Mouse (Mus musculus): Measurements from ENCODE around the gene Nrip3. TPM values are rescaled to one million over a fixed set of nuclear protein-coding genes. Genes with fewer than 3 reads are reported as not detected.

The Nrip3 gene
- polyA plus RNA-seq, 1 experiment from 2014 or later = 0.67 TPM

- DNase-seq (peak; percentile 27), ATAC-seq (ENCODE audit: low read depth) (peak; percentile 95)
- peak overlapping the region; percentile 45 for H3K4me2 ChIP-seq
- peak overlapping the region; percentile 69 for H3K27ac ChIP-seq
- H3K9me3 ChIP-seq (replicated peaks) = no peaks in the 10 kb centered on the region
- H3K4me3 ChIP-seq (replicated peaks) = no peak overlapping the region
- no peaks in the 10 kb centered on the region for H3K27me3 ChIP-seq
- whole genome bisulfite sequencing (ENCODE audit: insufficient replicate concordance) = 51% methylated on average over 7 of the region's 7 CpGs
- no peaks in the 10 kb centered on the region for H3K36me3 ChIP-seq
- peaks cover 33% of the 10 kb centered on the region for H3K4me1 ChIP-seq (replicated peaks)
- 0 out of 2 replicates have a peak overlapping the region, but pooled peaks have one; percentile 26 for H3K9ac ChIP-seq
These were observed 14.1 kb downstream of the Nrip3 start for GRCm38 (mm10) chr7:109767575-109768350.

GRCm38 (mm10) chr7:109764009-109764408 lies 17.8 kb downstream of the Nrip3 start:
- Histone ChIP-seq H3K27ac (no peak overlapping the region), H3K4me1 (replicated peaks) (peaks cover 33% of the 10 kb centered on the region), H3K4me3 (replicated peaks) (no peak overlapping the region), H3K36me3 (no peaks in the 10 kb centered on the region), H3K9ac (no peak overlapping the region), H3K9me3 (replicated peaks) (no peaks in the 10 kb centered on the region), H3K4me2 (no peak overlapping the region), H3K27me3 (no peaks in the 10 kb centered on the region)
- WGBS (ENCODE audit: insufficient replicate concordance) = 67% methylated on average over 2 of the region's 2 CpGs
- DNase-seq = no peak
- ATAC-seq (ENCODE audit: low read depth) = no peak

- Histone ChIP-seq H3K9me3 (replicated peaks) (no peaks in the 10 kb centered on the region), H3K4me1 (replicated peaks) (peaks cover 33% of the 10 kb centered on the region), H3K27me3 (no peaks in the 10 kb centered on the region), H3K9ac (no peak overlapping the region), H3K27ac (no peak overlapping the region), H3K4me3 (replicated peaks) (no peak overlapping the region), H3K4me2 (no peak overlapping the region), H3K36me3 (no peaks in the 10 kb centered on the region)
- 79% methylated on average over 3 of the region's 3 CpGs for WGBS (ENCODE audit: insufficient replicate concordance)
- DNase-seq (no peak), ATAC-seq (ENCODE audit: low read depth) (no peak)
These were observed 25.5 kb downstream of the Nrip3 start for GRCm38 (mm10) chr7:109756291-109756690.

GRCm38 (mm10) chr7:109754034-109754433 lies 27.8 kb downstream of the Nrip3 start:
- 80% methylated on average over 8 of the region's 8 CpGs for WGBS (ENCODE audit: insufficient replicate concordance)
- Histone ChIP-seq H3K27me3 (no peaks in the 10 kb centered on the region), H3K27ac (no peak overlapping the region), H3K4me1 (replicated peaks) (peaks cover 44% of the 10 kb centered on the region), H3K36me3 (0 out of 2 replicates have a peak, but pooled peaks cover 3% of the 10 kb centered on the region), H3K9ac (no peak overlapping the region), H3K4me2 (no peak overlapping the region), H3K4me3 (replicated peaks) (no peak overlapping the region), H3K9me3 (replicated peaks) (no peaks in the 10 kb centered on the region)
- ATAC-seq (ENCODE audit: low read depth) (no peak), DNase-seq (no peak)

GRCm38 (mm10) chr7:109752008-109752925 lies 29.6 kb downstream of the Nrip3 start, which contains the start of gene Tmem9b:
Gene Tmem9b, minus strand, starts transcription at chr7:109752875.
- H3K4me3 ChIP-seq (replicated peaks) = peak within 1 kb of the TSS; percentile 76
- peaks cover 44% of the 10 kb centered on the region for H3K4me1 ChIP-seq (replicated peaks)
- WGBS (ENCODE audit: insufficient replicate concordance) = under 1% methylated on average over 73 of the region's 74 CpGs
- peak; percentile 70 for DNase-seq
- peak within 1 kb of the TSS; percentile 87 for H3K9ac ChIP-seq
- no peaks in the 10 kb centered on the region for H3K9me3 ChIP-seq (replicated peaks)
- peak; percentile 90 for ATAC-seq (ENCODE audit: low read depth)
- peak within 1 kb of the TSS; percentile 78 for H3K27ac ChIP-seq
- H3K4me2 ChIP-seq = peak within 1 kb of the TSS; percentile 92
- 0 out of 2 replicates have a peak, but pooled peaks cover 7% of the 10 kb centered on the region for H3K36me3 ChIP-seq
- H3K27me3 ChIP-seq = no peaks in the 10 kb centered on the region

GRCm38 (mm10) chr7:109751427-109752007 lies 30.3 kb downstream of the Nrip3 start:
- peak overlapping the region; percentile 78 for H3K27ac ChIP-seq
- H3K9me3 ChIP-seq (replicated peaks) = no peaks in the 10 kb centered on the region
- 0 out of 2 replicates have a peak, but pooled peaks cover 9% of the 10 kb centered on the region for H3K36me3 ChIP-seq
- ATAC-seq (ENCODE audit: low read depth) (peak; percentile 29), DNase-seq (no peak)
- H3K4me2 ChIP-seq = peak overlapping the region; percentile 92
- H3K4me1 ChIP-seq (replicated peaks) = peaks cover 44% of the 10 kb centered on the region
- no peaks in the 10 kb centered on the region for H3K27me3 ChIP-seq
- WGBS (ENCODE audit: insufficient replicate concordance) = 2% methylated on average over 13 of the region's 13 CpGs
- H3K9ac ChIP-seq = peak overlapping the region; percentile 87
- H3K4me3 ChIP-seq (replicated peaks) = peak overlapping the region; percentile 76

- Histone ChIP-seq H3K27ac (no peak overlapping the region), H3K4me1 (replicated peaks) (peaks cover 18% of the 10 kb centered on the region), H3K36me3 (peaks cover 39% of the 10 kb centered on the region), H3K9me3 (replicated peaks) (no peaks in the 10 kb centered on the region), H3K4me3 (replicated peaks) (no peak overlapping the region), H3K4me2 (no peak overlapping the region), H3K27me3 (no peaks in the 10 kb centered on the region), H3K9ac (no peak overlapping the region)
- WGBS (ENCODE audit: insufficient replicate concordance) = 70% methylated on average over 1 of the region's 1 CpGs
- no peak for DNase-seq
- no peak for ATAC-seq (ENCODE audit: low read depth)
These were observed 34.1 kb downstream of the Nrip3 start for GRCm38 (mm10) chr7:109747747-109748146.

- H3K4me1 ChIP-seq (replicated peaks) = no peaks in the 10 kb centered on the region
- no peak for ATAC-seq (ENCODE audit: low read depth)
- no peaks in the 10 kb centered on the region for H3K9me3 ChIP-seq (replicated peaks)
- H3K9ac ChIP-seq = no peak overlapping the region
- no peak for DNase-seq
- peaks cover 55% of the 10 kb centered on the region for H3K36me3 ChIP-seq
- no peak overlapping the region for H3K4me3 ChIP-seq (replicated peaks)
- H3K4me2 ChIP-seq = no peak overlapping the region
- 80% methylated on average over 4 of the region's 4 CpGs for WGBS (ENCODE audit: insufficient replicate concordance)
- no peaks in the 10 kb centered on the region for H3K27me3 ChIP-seq
- no peak overlapping the region for H3K27ac ChIP-seq
These were observed 40.1 kb downstream of the Nrip3 start for GRCm38 (mm10) chr7:109741703-109742102.

- no peak overlapping the region for H3K4me2 ChIP-seq
- no peak overlapping the region for H3K4me3 ChIP-seq (replicated peaks)
- WGBS (ENCODE audit: insufficient replicate concordance) = 68% methylated on average over 1 of the region's 1 CpGs
- H3K9ac ChIP-seq = no peak overlapping the region
- no peaks in the 10 kb centered on the region for H3K4me1 ChIP-seq (replicated peaks)
- H3K27ac ChIP-seq = no peak overlapping the region
- ATAC-seq (ENCODE audit: low read depth) (no peak), DNase-seq (no peak)
- H3K9me3 ChIP-seq (replicated peaks) = no peaks in the 10 kb centered on the region
- peaks cover 55% of the 10 kb centered on the region for H3K36me3 ChIP-seq
- no peaks in the 10 kb centered on the region for H3K27me3 ChIP-seq
These were observed 40.8 kb downstream of the Nrip3 start for GRCm38 (mm10) chr7:109741060-109741459.

- H3K27ac ChIP-seq = no peak overlapping the region
- H3K4me2 ChIP-seq = no peak overlapping the region
- H3K27me3 ChIP-seq = no peaks in the 10 kb centered on the region
- H3K9me3 ChIP-seq (replicated peaks) = no peaks in the 10 kb centered on the region
- H3K4me1 ChIP-seq (replicated peaks) = no peaks in the 10 kb centered on the region
- H3K9ac ChIP-seq = no peak overlapping the region
- H3K4me3 ChIP-seq (replicated peaks) = no peak overlapping the region
- 68% methylated on average over 5 of the region's 5 CpGs for WGBS (ENCODE audit: insufficient replicate concordance)
- DNase-seq (no peak), ATAC-seq (ENCODE audit: low read depth) (no peak)
- peaks cover 57% of the 10 kb centered on the region for H3K36me3 ChIP-seq
These were observed 41.9 kb downstream of the Nrip3 start for GRCm38 (mm10) chr7:109739822-109740370.

- no peak overlapping the region for H3K4me2 ChIP-seq
- H3K9me3 ChIP-seq (replicated peaks) = no peaks in the 10 kb centered on the region
- DNase-seq (no peak), ATAC-seq (ENCODE audit: low read depth) (no peak)
- peaks cover 33% of the 10 kb centered on the region for H3K36me3 ChIP-seq
- no peak overlapping the region for H3K27ac ChIP-seq
- no peaks in the 10 kb centered on the region for H3K27me3 ChIP-seq
- H3K9ac ChIP-seq = no peak overlapping the region
- no peak overlapping the region for H3K4me3 ChIP-seq (replicated peaks)
- H3K4me1 ChIP-seq (replicated peaks) = no peaks in the 10 kb centered on the region
- 67% methylated on average over 4 of the region's 4 CpGs for WGBS (ENCODE audit: insufficient replicate concordance)
These were observed 47.0 kb downstream of the Nrip3 start for GRCm38 (mm10) chr7:109734806-109735205.

Measured in liver, embryonic 13.5 days (tissue).